Mouse (Mus musculus) limb, embryonic 10.5 days (tissue): Measurements from ENCODE around the gene Fbxw10. TPM values are rescaled to one million over a fixed set of nuclear protein-coding genes. Genes with fewer than 3 reads are reported as not detected.
A peak's percentile ranks its signal among the peaks of the same experiment; 100 is the strongest.

Experiments used
- DNase-seq: peaks from one replicate; pipeline ENCODE4 v3.0.0-alpha.2; 2017; ENCODE audit warnings: low spot score
- H3K27ac ChIP-seq: fragments of 300-500 bp; sonication (generic); 2 replicates; pipeline ENCODE4 v1.5.1; 2016; ENCODE audit warnings: mild to moderate bottlenecking
- H3K27me3 ChIP-seq: fragments of 300-500 bp; sonication (generic); 2 replicates; pipeline ENCODE4 v1.6.1; 2016; ENCODE audit warnings: low read depth, mild to moderate bottlenecking; ENCODE audit not compliant: poor library complexity, severe bottlenecking
- H3K36me3 ChIP-seq: fragments of 300-500 bp; sonication (generic); 2 replicates; pipeline ENCODE4 v1.6.1; 2016; ENCODE audit warnings: mild to moderate bottlenecking, moderate library complexity
- H3K4me1 ChIP-seq: fragments of 300-500 bp; sonication (generic); 2 replicates; pipeline ENCODE4 v1.6.1; 2016
- H3K4me3 ChIP-seq: fragments of 300-500 bp; sonication (generic); 2 replicates; pipeline ENCODE4 v1.5.1; 2016; ENCODE audit warnings: mild to moderate bottlenecking, moderate library complexity
- H3K9me3 ChIP-seq: fragments of 300-500 bp; sonication (generic); replicated peaks from 2 replicates; pipeline ENCODE4 v1.6.1; 2016; ENCODE audit warnings: mild to moderate bottlenecking
- WGBS: fragments of 180-500 bp; shearing (Covaris S2); methylation state at CpG from one replicate; pipeline ENCODE4 v1.1.7; 2016; 5-methylcytosine and 5-hydroxymethylcytosine counted together
- polyA plus RNA-seq: library from polyadenylated mRNA; unstranded; fragments of >200 nt; fragmentation: Nextera tagmentation; extraction: Ambion mirVana; gene quantifications from 2 replicates; pipeline ENCODE4 v1.2.1, GENCODE M21; 2016

Fbxw10 gene
- polyA plus RNA-seq, 1 experiment from 2014 or later = 0.84 TPM

GRCm38 (mm10) chr11:62920743-62921050, 73.8 kb downstream of the Fbxw10 start:
- DNase-seq = no peak
- no peaks in the 10 kb centered on the region for H3K9me3 ChIP-seq
- H3K36me3 ChIP-seq = no peaks in the 10 kb centered on the region
- H3K4me1 ChIP-seq = peaks cover 23% of the 10 kb centered on the region
- no peaks in the 10 kb centered on the region for H3K27me3 ChIP-seq
- WGBS = 21% methylated on average over 6 of the region's 6 CpGs
- H3K27ac ChIP-seq = peak overlapping the region; percentile 85
- H3K4me3 ChIP-seq = peak overlapping the region; percentile 40

- peak overlapping the region; percentile 85 for H3K27ac ChIP-seq
- no peaks in the 10 kb centered on the region for H3K27me3 ChIP-seq
- DNase-seq = peak; percentile 99
- H3K4me1 ChIP-seq = peaks cover 23% of the 10 kb centered on the region
- 21% methylated on average over 25 of the region's 25 CpGs for WGBS
- H3K9me3 ChIP-seq = no peaks in the 10 kb centered on the region
- H3K4me3 ChIP-seq = peak overlapping the region; percentile 40
- H3K36me3 ChIP-seq = no peaks in the 10 kb centered on the region
These were observed 74.4 kb downstream of the Fbxw10 start for GRCm38 (mm10) chr11:62921052-62921977.

GRCm38 (mm10) chr11:62924091-62924761, 77.4 kb downstream of the Fbxw10 start:
- 87% methylated on average over 6 of the region's 6 CpGs for WGBS
- DNase-seq = no peak

More at GRCm38 (mm10) chr11:62924091-62924761, 77.4 kb downstream of the Fbxw10 start:
- Histone ChIP-seq H3K27me3 (no peaks in the 10 kb centered on the region), H3K4me1 (peaks cover 23% of the 10 kb centered on the region), H3K36me3 (no peaks in the 10 kb centered on the region), H3K27ac (no peak overlapping the region), H3K4me3 (no peak overlapping the region), H3K9me3 (no peaks in the 10 kb centered on the region)

Other genes with a start within 250 kb of the Fbxw10 start
- gene Lrrc75a, start 198.5 kb upstream of the Fbxw10 start, polyA plus RNA-seq = 15.7 and 17.3 TPM in 2 replicates
- gene Mmgt2, start 198.4 kb upstream of the Fbxw10 start, polyA plus RNA-seq = 45.5 and 52.5 TPM in 2 replicates
- 11.8 and 15.7 TPM in 2 replicates for gene Zfp287, start 115.2 kb upstream of the Fbxw10 start, polyA plus RNA-seq
- not detected in 2 replicates for gene Gm10428, start 94.0 kb upstream of the Fbxw10 start, polyA plus RNA-seq
- gene Zfp286, start 57.6 kb upstream of the Fbxw10 start, polyA plus RNA-seq = 22.4 and 29.8 TPM in 2 replicates
- gene Trim16, start 26.8 kb upstream of the Fbxw10 start, polyA plus RNA-seq = 2.9 and 3.3 TPM in 2 replicates
- 37.9 and 43.4 TPM in 2 replicates for gene Tvp23b, start 32.4 kb downstream of the Fbxw10 start, polyA plus RNA-seq
- not detected in 2 replicates for gene Cdrt4, start 104.1 kb downstream of the Fbxw10 start, polyA plus RNA-seq
- not detected in 2 replicates for gene Tekt3, start 214.6 kb downstream of the Fbxw10 start, polyA plus RNA-seq